Mouse (Mus musculus) urinary bladder, postnatal 14 days (tissue): Measurements from ENCODE around the gene Zfp598.
A peak's percentile ranks its signal among the peaks of the same experiment; 100 is the strongest.
"Not testable (repeated sequence)": the region's sequence is repeated elsewhere in the genome, so short reads cannot be mapped to it uniquely, and the experiment has no call there.

Experiments
- DNase-seq: peaks from one replicate; pipeline ENCODE4 v3.0.0; 2021; ENCODE audit warnings: low spot score

Gene Zfp598

DNA sequence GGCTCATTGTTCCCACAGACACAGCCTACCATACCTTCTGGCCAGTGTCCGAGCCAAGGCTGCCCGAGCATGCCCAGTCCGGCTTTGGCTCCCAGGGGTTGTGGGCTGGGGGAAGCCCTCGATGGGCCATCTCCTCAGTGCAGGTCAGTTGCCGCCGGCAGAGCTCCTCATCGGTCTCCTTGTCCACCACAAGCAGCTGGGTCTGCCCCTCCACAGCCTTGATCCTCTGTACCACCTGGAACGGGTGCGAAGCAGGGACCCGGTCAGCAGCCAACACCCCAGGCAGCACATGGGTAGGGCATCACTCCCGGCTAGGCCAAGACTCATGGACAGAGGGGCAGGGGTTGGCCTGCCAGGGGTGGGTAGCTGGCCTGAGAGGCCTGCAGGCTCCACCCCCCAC is 22.0 kb upstream of the Zfp598 start:
- no peak for DNase-seq

DNA sequence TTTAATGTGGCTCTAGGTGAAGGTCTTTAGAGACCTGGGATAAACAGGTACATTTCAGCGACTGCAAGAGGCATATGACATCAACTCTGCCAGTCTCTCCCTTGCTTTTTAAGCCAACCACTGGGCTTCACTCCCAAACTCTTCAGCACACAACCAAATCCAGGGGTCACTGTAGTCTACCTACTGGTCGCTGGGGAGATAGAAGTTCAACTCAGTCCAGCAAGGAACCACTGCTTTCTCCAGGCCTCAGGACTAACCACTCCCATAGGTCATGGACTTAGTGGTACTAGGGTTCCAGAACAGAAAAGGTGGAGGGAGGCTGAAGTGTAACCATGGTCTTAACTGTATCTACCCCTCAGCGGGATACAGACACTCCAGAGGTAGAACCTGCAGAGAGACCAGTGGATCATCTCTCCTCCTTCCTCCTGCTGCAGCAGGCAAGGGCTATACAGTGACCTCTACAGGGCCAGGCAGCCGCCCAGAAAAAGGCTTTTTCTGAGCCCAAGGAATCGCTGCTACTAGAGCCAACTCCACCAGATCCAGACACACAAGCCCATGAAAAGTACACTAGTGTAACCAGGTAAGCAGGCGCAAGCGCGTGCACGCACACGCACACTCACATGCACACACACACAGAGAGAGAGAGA is 20.6 kb upstream of the Zfp598 start:
- no peak for DNase-seq

DNA sequence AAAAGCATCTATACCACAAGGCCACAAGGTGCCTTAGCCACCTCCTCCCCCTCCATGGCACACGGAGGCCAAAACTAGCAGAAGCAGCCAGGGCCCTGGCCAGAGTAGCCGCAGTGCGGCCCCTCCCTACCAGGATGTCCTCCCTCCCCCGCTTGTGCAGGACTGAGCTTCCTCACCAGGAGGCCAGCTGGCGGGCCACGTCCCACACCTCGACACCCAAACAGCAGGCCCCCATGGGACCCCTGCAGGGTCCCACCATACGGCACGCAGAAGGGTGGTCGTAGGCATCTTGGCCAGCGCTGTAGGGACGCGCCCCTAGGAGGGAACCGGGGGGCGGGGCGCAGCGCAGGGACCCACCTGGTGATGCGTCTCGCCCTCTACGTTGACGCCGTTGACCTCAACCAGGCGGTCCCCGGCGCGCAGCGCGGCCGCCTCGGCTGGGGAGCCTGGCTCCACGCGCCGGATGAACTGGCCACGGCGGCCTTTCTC is 19.9 kb upstream of the Zfp598 start:
- peak; percentile 58 for DNase-seq

DNA sequence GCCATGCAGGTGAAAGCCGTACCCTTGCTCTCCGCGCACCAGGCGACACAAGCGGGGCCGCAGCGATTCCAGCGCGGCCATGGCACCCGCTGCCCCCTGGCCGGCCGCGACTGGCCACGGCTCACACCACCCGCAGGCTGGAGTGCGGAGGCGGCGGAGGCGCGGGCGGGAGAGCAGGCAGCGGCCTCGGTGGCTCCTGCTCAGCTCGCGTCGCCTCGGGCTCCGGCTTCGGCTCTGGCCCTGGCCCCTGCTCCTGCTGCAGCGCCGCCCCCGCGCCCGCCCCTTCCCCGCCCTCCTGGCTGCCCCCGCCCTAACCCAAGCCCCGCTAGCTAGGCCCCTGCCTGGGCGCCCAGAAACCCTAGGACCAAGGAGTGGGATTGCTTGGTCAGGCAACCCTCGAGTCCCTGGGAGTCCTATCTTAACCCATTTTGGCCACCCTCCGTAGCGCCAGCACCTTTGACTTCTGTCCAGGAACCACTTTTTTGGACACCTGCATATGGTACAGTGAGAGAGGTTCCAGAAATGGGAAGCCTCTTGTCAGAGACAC is 19.3 kb upstream of the Zfp598 start, which contains the start of gene Slc9a3r2:
Slc9a3r2 (minus strand) TSS at position 258 of the 547 bp plus-strand sequence.
- peak; percentile 62 for DNase-seq

DNA sequence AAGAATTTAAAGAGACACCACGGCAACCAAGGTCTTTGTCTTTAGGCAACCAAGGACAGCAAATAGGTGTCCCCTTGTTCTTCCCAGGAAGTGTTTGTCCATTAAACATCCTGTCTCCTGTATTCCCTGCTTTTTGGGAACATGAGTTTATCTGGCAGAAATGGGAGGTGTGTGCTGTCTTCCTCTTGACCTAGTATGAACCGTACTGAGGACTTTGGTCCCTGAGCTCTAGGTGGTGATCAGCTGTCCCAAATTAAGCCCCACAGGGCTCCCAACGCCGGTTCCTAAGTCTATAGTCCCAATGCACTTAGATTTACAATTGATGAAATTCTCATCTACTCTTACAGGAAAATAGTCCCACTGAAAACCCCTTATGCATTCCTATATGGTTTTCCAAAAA is 18.7 kb upstream of the Zfp598 start:
- DNase-seq, result no peak

DNA sequence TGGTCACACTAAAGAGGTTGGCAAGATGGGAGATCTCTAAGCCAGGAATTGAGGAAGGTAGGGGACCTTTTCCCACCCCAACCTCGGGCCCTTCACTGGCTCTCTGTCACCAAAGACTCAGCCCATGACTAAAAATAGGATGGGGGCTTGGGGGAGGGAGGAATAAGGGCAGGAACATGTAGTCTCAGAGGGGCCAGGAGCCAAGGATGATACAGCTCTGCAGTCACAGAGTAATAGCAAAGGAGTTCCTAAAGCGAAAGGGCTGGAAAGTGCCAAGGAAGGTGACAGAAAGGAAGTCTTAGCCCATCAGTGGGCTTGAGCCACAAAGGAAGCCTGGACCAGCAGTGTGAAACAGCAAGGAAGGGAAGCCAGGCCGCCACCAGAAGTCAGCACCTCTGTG is 17.7 kb upstream of the Zfp598 start:
- DNase-seq, result no peak

DNA sequence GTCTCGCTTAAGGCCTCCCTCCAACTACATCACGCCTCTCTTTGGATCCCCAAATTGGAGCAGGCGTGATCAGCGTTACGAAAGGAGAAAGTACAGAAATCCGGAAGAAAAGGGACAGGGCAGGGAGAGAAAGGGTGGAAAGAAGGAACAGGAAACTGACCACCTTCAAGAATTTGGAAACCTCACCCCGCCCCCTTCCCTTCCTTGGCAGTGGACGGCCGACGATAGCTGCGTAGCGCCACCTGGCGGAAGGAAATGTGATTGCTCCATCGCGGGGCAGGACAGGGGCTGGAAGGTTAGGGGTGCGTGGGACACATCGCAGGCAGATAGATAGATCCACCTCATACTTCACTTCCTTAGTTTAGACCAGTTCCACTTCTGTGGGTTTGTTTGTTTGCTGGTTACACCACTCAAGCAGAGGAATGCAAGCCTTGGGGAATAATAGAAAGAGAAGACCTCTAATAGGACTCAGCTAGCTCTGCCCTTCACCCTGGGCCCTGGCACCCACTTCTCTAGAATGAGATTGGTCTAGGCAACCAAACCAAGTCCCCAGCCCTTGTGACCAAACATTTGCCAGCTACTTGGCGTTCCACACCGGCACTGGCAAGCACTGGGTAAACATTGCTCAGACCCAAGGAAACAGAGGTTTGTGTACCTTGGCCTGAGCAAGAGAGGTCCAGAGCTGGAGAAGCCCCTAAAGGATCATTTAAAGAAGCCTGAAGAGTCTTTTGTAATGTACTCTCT is 15.3 kb upstream of the Zfp598 start:
- DNase-seq, result peak; percentile 81

DNA sequence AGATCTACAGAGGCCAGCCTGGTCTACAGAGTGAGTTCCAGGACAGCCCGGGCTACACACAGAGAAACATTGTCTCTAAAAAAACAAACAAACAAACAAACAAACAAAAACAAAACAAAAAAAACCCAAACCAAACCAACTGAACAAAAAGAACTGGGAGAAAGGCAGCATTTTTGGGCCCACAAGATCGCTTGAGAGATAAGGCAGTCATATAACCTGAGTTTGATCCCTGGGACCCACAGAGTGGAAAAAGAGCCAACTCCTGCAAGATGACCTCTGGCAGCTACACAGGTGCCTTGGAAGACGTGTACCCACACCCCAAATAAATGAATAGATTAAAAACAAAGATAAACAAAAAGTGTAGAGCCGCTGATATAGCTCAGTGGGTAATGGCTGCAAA is 14.5 kb upstream of the Zfp598 start:
- no peak for DNase-seq

DNA sequence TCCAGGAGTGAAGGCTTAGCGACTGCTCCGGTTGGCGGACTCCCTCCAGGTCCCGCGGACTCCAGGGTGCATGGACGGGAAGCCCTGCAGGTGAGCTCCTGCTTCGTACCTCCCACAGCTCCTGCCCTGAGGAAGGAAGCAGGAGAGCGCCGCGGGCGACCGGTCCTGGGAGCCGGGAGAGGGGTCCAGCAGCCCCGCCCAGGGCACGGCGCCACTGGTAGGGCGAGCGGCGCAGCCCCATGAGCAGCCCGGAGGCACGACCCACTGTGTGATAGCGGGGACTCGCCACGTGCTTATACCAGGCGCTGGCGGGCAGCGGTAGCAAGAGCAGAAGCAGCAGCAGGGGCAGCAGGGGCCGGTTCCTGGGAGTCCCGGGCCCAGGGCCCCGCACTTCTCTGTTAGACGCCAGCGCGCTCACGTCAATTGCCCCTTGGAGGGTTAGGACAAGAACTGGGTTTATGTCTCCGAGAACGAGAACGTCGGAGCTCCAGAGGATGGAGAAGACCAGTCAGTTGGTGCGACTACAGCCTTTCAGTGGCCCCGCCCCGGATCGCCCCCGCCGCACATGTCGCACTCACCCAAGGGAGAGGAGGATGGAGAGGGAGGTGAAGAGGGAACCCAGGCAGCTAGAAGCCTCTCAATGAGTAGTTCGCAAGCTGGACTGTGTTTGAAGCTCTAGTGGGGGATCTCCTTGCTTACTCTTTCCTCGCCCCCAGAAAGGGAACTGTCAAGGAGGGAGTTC is 11.3 kb upstream of the Zfp598 start, which contains the start of gene Npw:
Npw (minus strand) TSS at position 441 of the 742 bp plus-strand sequence.
- DNase-seq, result no peak

DNA sequence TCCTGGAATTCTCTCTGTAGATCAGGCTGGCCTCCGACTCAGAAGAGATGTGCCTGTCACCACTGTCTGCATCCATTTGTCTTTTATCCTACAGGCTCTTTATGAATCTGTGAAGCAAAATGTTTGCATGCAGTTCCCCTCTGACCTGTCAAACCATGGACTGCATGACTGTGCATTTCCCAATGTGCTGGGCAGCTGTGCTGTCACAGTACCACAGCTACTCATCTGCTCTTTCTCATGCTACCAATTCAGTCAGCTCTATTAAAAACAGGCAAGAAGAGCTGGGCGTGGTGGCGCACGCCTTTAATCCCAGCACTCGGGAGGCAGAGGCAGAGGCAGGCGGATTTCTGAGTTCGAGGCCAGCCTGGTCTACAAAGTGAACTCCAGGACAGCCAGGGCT is 2.5 kb upstream of the Zfp598 start:
- not testable (repeated sequence) for DNase-seq

DNA sequence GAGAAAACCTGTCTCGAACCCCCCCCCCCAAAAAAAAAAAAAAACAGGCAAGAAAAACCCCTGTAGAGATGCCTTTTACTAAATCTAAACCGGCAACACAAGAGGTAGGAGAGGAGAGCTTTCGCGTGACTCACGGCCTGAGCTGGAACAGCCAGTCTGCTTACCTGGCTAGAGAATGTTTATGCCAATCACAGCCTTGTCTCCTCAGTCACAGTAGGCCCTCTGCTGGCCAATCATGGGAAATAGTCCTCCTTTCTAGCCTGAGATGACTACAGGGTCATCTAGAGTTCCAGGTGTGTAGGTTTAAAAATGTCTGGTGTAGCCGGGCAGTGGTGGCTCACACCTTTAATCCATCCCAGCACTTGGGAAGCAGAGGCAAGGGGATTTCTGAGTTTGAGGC is 2.1 kb upstream of the Zfp598 start:
- peak; percentile 83 for DNase-seq

DNA sequence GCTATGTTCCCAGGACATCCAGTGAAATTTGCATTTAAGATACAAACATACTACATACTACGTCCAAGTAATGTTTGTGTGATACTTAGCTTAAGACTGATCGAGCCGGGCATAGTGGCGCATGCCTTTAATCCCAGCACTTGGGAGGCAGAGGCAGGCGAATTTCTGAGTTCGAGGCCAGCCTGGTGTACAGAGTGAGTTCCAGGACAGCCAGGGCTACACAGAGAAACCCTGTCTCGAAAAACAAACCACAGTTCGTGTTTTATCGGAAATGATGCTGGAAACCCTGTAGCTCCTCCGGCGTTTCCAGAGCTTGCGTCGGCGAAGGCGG is 308 bp upstream of the Zfp598 start:
- DNase-seq, result not testable (repeated sequence)

DNA sequence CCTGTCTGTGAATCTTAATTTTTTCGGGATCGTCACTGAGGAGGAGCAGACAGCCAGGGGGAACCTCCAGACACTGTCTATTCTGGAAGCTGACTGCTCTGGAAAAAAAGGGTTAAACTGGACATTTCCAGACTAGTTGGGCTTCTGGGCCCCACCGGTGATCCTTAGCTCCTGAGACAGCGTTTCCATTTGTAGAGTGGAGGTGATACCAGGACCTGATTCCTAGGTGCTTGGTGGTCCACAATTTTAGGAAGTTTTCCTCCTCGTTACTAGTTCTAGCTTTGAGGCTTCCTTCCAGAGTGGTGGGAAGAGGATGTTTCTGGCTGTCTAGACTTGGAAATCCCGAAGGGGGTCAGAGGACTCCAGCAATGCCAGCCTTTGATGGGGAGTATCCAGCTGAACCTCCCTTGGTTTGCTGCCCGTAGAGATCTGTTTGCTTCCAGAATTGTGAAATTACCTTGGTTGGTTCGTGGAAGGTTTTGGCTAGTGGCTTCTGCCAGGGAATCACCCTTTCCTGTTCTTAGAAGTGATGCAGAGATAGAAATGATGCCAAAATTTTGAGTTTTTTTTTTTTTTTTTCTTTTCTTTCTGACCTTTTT is 858 bp downstream of the Zfp598 start:
- DNase-seq, result no peak

DNA sequence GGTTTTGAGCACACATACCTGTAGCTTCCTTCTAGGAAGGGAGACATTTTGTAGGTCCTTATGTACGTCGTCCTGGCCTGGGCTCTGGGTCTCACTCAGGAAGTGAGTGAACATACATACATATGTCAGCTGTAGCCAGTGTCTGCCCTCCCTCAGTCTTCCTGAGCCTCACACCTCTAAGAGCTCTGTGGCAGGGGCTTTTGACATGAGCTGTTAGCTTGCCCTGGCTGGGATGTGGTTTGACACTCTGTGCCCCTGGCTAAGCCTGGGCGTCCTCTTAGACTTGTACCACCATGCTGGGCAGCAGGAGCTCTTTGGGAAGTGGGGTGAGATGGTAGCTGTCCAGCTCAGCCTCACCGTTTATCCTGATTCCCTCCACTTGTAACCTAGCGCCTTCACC is 1.9 kb downstream of the Zfp598 start:
- no peak for DNase-seq

DNA sequence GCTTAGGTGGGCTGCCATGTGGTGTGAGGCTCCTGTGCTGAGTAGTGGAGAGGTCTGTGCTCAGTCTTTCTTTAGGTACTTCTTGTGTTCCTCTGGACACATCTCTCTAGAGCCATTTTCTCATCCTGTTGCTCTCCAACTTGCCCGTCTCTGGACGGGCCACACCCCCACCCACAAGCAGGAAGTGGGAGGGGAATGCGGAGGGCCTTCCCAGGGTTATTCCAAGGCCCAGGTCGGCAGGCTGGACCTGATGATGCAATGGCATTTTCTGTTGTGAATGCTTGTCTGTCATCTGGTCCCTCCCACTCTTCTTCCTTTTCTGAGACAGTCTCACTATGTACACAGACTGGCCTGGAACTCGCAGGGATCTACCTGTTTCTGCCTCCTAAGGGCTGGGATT is 2.7 kb downstream of the Zfp598 start:
- peak; percentile 43 for DNase-seq

DNA sequence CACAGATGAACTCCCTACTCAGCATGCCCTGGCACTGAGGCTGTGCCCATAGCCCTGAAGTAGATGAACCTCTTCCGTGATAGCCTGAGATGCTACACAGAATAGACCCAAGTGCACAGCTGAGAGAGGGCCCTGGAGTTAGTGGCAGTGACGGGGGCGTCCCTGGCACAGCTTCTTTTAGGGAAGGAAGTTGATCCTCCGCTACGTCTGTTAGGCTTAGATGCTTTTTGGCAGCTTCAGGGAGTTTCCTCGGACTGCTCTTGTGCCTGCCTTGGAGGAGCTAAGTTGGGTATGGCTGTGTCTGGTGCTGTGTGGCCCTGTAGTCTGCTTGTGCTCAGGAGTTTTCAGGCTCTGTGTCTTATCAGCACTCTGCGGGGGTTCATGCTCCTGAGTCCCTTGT is 4.8 kb downstream of the Zfp598 start:
- DNase-seq, result no peak

DNA sequence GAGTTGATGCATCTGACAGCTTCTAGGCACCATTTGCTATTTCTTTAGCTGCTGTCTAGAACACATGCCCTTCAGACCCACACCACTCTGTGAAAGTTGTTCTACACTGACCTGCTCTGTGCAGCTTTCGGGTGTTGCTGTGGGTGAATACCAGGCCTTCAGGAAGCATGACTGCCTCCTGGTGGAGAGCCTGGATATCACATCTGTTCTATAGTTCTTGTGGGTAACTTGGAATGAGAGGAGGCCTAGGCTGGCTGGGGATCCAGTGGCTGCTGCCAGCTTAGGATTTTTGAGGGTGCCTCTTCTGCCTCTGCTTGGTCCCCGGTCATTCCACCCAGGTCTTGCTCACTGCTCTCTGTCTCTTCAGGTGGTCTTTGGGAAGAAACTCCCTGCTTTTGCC is 6.7 kb downstream of the Zfp598 start:
- peak; percentile 71 for DNase-seq

DNA sequence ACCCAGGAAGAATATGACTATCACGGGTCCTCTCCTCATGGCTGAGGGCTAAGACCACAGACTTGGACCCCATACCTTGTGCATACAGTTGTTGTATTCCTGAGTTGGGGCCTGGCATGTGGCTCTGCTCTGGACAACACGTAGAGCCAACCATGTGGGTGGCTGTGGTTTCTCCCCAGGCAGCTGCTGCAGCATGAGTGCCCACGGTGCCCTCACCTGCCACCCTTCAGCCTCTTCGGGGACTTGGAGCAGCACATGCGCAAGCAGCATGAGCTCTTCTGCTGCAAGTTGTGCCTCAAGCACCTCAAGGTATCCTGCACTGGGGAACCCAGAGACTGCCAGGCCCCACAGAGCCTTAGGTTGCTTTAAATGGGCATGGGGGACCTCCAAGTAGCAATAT is 7.4 kb downstream of the Zfp598 start:
- no peak for DNase-seq

DNA sequence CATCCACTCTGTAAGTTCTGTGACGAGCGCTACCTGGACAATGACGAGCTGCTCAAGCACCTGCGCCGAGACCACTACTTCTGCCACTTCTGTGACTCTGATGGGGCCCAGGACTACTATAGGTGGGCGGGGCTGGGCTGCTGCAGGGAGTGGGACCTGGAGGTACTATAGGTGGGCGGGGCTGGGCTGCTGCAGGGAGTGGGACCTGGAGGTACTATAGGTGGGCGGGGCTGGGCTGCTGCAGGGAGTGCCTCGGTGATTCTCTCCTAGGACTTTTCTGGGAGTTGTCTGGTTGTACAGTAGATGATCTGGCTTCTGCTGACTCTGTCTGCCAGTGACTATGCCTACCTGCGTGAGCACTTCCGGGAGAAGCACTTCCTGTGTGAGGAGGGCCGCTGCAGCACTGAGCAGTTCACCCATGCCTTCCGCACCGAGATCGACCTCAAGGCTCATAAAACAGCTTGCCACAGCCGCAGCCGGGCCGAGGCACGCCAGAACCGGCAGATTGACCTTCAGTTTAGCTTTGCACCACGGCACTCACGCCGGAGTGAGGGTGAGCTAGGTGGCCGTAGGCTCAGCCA is 8.1 kb downstream of the Zfp598 start:
- DNase-seq, result no peak

DNA sequence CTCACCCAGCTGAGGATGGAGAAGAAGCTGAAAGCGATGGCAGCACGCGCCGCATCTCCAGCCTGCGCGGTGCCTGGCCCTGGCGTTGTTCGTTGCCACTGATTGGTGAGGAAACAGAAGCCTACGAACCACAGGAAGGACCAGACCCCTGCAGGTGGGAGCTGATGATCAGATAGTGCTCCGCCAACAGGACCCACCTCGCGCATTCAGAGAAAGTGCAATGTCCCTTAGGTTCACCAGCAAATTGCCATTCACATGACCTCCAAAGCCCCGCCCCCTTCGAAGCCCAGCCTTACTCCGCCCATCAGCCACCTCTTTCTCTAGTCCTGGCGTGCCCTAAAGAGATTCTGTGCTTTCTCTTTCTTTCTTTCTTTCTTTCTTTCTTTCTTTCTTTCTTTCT is 17.0 kb downstream of the Zfp598 start:
- DNase-seq, result no peak

DNA sequence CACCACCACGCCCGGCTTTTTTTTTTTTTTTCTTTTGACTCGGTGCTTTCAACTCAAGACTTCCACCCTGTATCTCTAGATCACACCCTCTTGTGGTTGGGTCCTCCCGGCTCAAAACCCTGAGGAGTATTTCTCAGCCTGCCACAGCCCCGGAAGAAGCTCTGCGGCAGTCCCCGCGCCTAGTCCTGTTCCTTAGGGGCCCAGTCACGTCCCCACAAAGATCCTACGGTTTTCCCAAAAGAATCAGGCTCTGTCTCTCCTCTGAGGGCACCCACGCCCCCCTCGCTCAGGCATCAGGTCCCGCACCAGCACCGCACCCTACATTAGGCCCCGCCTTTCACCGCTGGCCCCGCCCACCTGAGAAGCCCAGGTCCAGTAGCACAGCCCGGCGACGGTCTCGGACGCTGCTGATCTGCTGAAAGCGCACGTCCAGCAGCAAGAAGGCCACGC is 17.7 kb downstream of the Zfp598 start:
- DNase-seq, result peak; percentile 63

DNA sequence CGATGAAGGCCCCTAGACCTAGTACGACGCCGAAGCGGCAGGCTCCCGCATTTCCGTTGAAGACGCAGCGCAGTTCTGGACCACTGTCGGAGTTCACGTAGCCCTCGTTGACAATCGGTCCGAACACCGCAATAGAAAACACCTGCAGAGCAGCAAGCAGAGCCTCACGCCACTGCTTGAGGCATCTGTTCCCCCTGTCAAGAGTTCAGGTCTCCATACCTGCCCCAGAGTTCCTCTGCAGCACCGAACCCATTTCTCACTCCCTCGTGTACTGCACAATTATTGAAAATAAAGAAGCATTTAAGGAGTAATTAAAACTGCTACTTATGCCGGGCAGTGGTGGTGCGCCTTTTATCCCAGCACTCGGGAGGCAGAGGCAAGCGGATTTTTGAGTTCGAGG is 18.1 kb downstream of the Zfp598 start:
- no peak for DNase-seq
